Mouse (Mus musculus) liver, adult 2 months (tissue): Measurements from ENCODE around the gene Ercc8.

ENCODE experiments used
- CTCF ChIP-seq: fragments of 200-500 bp; IDR thresholded peaks from 2 replicates; pipeline ENCODE4 v1.5.1; 2011; ENCODE audit warnings: low read depth, low read length, control low read depth
- POLR2A ChIP-seq: fragments of 200-500 bp; IDR thresholded peaks from 2 replicates; pipeline ENCODE4 v1.6.1; 2011; ENCODE audit warnings: low read length, control low read depth; ENCODE audit not compliant: insufficient read depth; ENCODE audit errors: extremely low read depth

DNA sequence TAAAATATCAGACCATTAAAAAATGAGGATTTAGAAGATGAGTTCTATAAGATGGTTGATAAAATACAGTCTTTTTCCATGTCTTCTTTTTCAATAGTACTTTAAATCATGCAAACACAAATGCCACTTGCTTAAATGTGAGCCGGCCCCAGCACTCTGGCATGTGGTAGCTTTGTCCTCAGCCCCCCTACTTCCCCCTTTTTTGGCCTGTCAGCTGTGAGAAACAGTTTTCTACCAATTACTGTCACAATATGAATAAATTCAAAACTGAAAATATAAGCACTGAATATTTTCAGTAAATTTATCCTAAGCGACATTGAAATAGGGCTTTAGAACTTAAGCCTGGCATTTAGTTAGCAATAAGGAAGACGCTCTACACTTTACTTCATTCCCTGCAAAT, 44.3 kb upstream of the Ercc8 start:
- TF ChIP-seq CTCF (no peak), POLR2A (no peak)
